Mouse (Mus musculus) thymus, adult 2 months (tissue): ENCODE results near the gene Tmc6.

Experiments
- CTCF ChIP-seq: fragments of 200-500 bp; IDR thresholded peaks from 2 replicates; pipeline ENCODE4 v1.5.1; 2012; ENCODE audit warnings: mild to moderate bottlenecking, control low read depth, low read length, moderate library complexity, borderline replicate concordance; ENCODE audit not compliant: control insufficient read depth, poor library complexity, insufficient read depth; ENCODE audit errors: extremely low read depth
- POLR2A ChIP-seq: fragments of 200-500 bp; IDR thresholded peaks from 2 replicates; pipeline ENCODE4 v1.6.1; 2012; ENCODE audit warnings: mild to moderate bottlenecking, low read length, control low read depth, moderate library complexity; ENCODE audit not compliant: control insufficient read depth, poor library complexity, insufficient read depth; ENCODE audit errors: extremely low read depth

- TF ChIP-seq POLR2A (no peak), CTCF (no peak)
Measured at GRCm38 (mm10) chr11:117768725-117769682, 13.0 kb downstream of the Tmc6 start.
